Mouse (Mus musculus) hindbrain, embryonic 12.5 days (tissue): Measurements from ENCODE around the gene Rnd1. TPM values are rescaled to one million over a fixed set of nuclear protein-coding genes. Genes with fewer than 3 reads are reported as not detected.

Source experiments
- ATAC-seq: fragments of 200-750 bp; cut with Nextera tagmentation; 2 replicates; pipeline ENCODE4 v1.8.0; 2017; ENCODE audit warnings: moderate TSS enrichment; ENCODE audit not compliant: low FRiP score
- H3K27ac ChIP-seq: fragments of 300-500 bp; sonication (generic); 2 replicates; pipeline ENCODE4 v1.5.1; 2016; ENCODE audit warnings: mild to moderate bottlenecking
- H3K27me3 ChIP-seq: fragments of 300-500 bp; sonication (generic); 2 replicates; pipeline ENCODE4 v1.6.1; 2016; ENCODE audit warnings: mild to moderate bottlenecking
- H3K36me3 ChIP-seq: fragments of 300-500 bp; sonication (generic); 2 replicates; pipeline ENCODE4 v1.6.1; 2016; ENCODE audit warnings: mild to moderate bottlenecking
- H3K4me1 ChIP-seq: fragments of 300-500 bp; sonication (generic); 2 replicates; pipeline ENCODE4 v1.6.1; 2016
- H3K4me2 ChIP-seq: fragments of 300-500 bp; sonication (generic); replicated peaks from 2 replicates; pipeline ENCODE4 v1.6.1; 2016; ENCODE audit warnings: mild to moderate bottlenecking
- H3K4me3 ChIP-seq: fragments of 300-500 bp; sonication (generic); 2 replicates; pipeline ENCODE4 v1.5.1; 2016; ENCODE audit warnings: mild to moderate bottlenecking
- H3K9ac ChIP-seq: fragments of 300-500 bp; sonication (generic); 2 replicates; pipeline ENCODE4 v1.6.1; 2016; ENCODE audit warnings: mild to moderate bottlenecking, moderate library complexity
- H3K9me3 ChIP-seq: fragments of 300-500 bp; sonication (generic); replicated peaks from 2 replicates; pipeline ENCODE4 v1.6.1; 2016; ENCODE audit warnings: mild to moderate bottlenecking
- WGBS: fragments of 180-500 bp; shearing (Covaris S2); methylation state at CpG from one replicate; pipeline ENCODE4 v1.1.7; 2016; 5-methylcytosine and 5-hydroxymethylcytosine counted together
- polyA plus RNA-seq: library from polyadenylated mRNA; unstranded; fragments of >200 nt; fragmentation: Nextera tagmentation; extraction: Ambion mirVana; gene quantifications from 2 replicates; pipeline ENCODE4 v1.2.1, GENCODE M21; 2016

Gene Rnd1
- polyA plus RNA-seq, 1 experiment from 2014 or later = 6.5 TPM

DNA sequence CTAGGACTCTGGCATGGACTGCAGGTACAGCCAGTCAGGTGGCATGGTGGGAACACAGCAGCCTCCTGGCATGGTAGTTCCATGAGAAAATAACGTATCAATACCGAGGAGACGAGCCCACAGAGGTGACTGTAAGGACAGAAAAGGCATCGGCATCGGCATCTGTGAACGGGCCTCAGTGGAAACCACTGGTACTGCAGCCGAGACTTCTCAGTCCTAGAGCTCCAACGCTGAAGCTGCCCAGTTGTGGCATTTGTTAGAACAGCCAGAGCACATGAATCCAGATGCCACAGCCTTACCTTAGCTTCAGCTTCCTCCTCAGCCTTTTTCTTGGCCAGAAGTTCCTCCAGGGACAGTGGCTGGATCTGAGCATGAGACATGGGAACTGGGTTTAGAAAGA, 25.1 kb downstream of the Rnd1 start:
- no peaks in the 10 kb centered on the region for H3K9me3 ChIP-seq
- H3K27me3 ChIP-seq = no peaks in the 10 kb centered on the region
- 93% methylated on average over 8 of the region's 8 CpGs for WGBS

DNA sequence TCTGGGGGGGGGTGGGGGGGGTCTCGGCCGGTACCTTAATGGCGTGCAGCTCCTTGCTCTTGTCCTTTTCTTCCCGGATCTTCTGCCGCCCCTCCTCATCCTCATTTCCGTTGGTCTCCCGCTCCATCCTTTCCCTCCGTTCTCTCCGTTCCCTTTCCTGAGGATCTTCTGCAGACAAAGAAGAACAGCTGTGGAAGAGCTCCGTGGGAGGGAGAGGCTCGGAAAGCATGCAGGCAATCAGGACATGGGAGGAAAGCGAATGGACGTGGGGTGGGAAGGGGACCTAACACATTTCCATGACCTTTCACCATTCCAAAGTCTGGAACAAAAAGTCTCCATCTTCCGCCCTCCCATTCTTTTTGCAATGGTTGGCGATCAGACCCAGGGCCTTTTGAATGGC, 25.8 kb downstream of the Rnd1 start:
- H3K36me3 ChIP-seq = peaks cover 96% of the 10 kb centered on the region
- no peak overlapping the region for H3K4me3 ChIP-seq
- 94% methylated on average over 15 of the region's 15 CpGs for WGBS
- no peaks in the 10 kb centered on the region for H3K4me1 ChIP-seq
- no peak overlapping the region for H3K4me2 ChIP-seq
- no peak overlapping the region for H3K27ac ChIP-seq
- H3K9ac ChIP-seq = no peak overlapping the region
- no peak for ATAC-seq
- H3K27me3 ChIP-seq = no peaks in the 10 kb centered on the region
- no peaks in the 10 kb centered on the region for H3K9me3 ChIP-seq

More for the DNA sequence above, 25.1 kb downstream of the Rnd1 start:
- Histone ChIP-seq H3K4me3 (no peak overlapping the region), H3K36me3 (peaks cover 96% of the 10 kb centered on the region), H3K9ac (no peak overlapping the region), H3K27ac (no peak overlapping the region), H3K4me1 (no peaks in the 10 kb centered on the region), H3K4me2 (no peak overlapping the region)
- ATAC-seq = no peak

DNA sequence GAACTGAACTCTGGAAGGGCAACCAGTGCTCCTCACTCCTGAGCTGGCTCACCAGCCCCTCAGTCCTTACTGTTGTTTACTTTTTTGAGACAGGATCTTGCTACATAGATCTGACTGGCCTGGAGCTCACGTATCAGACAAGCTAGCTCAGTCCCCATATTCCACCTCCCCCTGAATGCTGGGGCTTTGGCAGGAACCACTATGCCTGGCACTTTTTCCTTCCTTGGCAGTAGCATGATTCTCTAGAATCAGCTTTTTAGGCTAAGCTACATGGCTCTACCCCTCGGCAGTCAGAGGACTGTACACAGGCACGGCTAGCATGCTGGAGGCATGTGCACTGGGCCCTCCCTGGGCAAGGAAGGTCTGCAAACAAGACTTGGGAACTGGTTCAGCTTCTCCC, 29.2 kb downstream of the Rnd1 start:
- H3K9ac ChIP-seq = no peak overlapping the region
- no peaks in the 10 kb centered on the region for H3K9me3 ChIP-seq
- ATAC-seq = no peak
- no peak overlapping the region for H3K4me2 ChIP-seq
- H3K36me3 ChIP-seq = peaks cover 98% of the 10 kb centered on the region
- WGBS = 99% methylated on average over 3 of the region's 3 CpGs
- H3K4me3 ChIP-seq = no peak overlapping the region
- no peaks in the 10 kb centered on the region for H3K4me1 ChIP-seq
- no peaks in the 10 kb centered on the region for H3K27me3 ChIP-seq
- no peak overlapping the region for H3K27ac ChIP-seq

DNA sequence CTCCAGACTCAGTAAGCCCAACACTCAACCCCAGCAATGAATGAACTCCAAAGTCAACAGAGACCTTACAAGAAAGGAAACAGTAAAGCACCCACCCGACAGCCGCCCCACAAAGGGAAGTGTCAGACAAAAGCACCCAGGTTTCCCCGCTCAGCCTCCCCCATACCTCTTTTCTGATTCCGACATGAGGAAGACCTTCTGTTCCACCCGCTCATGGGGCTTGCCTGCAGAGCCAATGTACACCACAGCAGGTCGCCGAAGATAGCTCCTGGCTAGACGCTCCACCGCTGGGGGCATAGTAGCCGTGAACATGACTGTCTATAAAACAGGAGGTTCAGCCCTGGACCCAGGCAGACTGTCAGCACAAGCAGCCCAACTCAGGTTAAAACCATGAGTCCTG, 30.0 kb downstream of the Rnd1 start:
- H3K4me2 ChIP-seq = no peak overlapping the region
- H3K9ac ChIP-seq = no peak overlapping the region
- peaks cover 98% of the 10 kb centered on the region for H3K36me3 ChIP-seq
- H3K27ac ChIP-seq = no peak overlapping the region
- H3K9me3 ChIP-seq = no peaks in the 10 kb centered on the region
- WGBS = 94% methylated on average over 10 of the region's 10 CpGs
- no peaks in the 10 kb centered on the region for H3K27me3 ChIP-seq
- ATAC-seq = no peak
- no peak overlapping the region for H3K4me3 ChIP-seq
- no peaks in the 10 kb centered on the region for H3K4me1 ChIP-seq

DNA sequence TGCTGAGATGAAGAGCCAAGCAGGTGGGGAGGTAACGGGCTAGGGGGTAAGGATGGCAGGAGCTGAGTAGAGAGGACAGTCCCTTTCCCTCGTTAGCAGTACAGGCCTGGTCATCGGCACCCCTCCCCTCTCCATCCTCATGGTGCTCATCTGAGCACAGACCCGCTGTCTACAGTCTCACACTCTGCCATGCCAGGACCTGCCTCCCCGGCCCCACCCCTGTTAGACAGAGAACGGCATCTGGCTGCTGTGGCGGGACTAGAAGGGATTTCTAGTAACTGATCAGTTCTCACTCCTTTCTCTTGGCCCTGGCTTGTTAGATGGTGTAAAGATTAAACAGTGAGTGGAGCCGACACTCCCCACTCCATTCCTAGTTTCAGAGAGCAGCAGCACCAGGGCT, 30.5 kb downstream of the Rnd1 start:
- H3K4me1 ChIP-seq = no peaks in the 10 kb centered on the region
- 91% methylated on average over 8 of the region's 8 CpGs for whole genome bisulfite sequencing
- H3K9ac ChIP-seq = no peak overlapping the region
- H3K4me2 ChIP-seq = no peak overlapping the region
- H3K27ac ChIP-seq = no peak overlapping the region
- no peak for ATAC-seq
- H3K4me3 ChIP-seq = no peak overlapping the region
- H3K27me3 ChIP-seq = no peaks in the 10 kb centered on the region
- peaks cover 98% of the 10 kb centered on the region for H3K36me3 ChIP-seq
- H3K9me3 ChIP-seq = no peaks in the 10 kb centered on the region

DNA sequence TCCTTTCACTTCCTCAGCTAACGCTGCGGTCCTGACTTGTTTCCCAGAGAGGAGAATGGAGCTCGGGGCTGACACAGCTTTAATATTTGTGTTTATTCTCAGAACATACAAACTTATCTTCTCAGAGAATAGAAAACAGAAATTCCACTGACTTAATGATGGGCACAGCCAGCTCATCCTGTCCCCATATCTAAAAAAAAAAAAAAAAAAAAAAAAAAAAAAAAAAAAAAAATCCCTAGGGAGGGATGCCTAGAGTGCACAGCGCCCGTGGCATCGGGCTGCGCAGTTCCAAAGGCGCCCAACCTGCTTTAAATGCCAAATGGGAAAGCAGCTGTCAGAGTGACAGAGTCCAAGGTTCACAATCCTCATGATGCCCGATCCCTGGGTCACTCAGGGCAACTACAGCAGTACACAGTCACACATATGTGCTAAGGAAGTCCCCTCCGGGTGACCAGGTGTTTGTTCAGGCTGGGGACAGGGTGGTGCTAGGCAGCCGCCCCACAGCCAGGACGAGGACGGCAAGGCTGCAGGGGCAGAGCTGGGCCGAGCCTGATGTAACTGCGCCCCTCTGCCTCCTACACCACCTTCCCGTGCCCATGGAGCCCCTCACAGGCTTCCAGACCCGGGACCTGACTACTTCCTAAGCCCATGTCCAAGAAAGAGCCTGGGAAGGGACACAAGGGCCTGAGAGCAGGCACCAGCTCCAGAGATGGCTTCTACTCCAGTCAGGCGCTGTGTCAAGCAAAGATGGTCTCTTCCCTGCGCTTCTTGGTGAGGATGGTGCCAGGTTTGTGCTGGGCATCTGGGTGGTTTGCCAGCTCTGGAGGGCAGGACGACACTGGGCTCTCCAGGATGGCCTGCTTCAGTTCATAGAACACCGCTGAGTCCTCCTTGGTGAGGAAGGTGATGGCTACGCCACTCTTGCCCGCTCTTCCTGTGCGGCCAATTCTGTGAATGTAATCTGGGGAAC, 31.9 kb downstream of the Rnd1 start:
- Histone ChIP-seq H3K4me1 (no peaks in the 10 kb centered on the region), H3K9me3 (no peaks in the 10 kb centered on the region), H3K36me3 (peaks cover 98% of the 10 kb centered on the region), H3K4me3 (no peak overlapping the region), H3K27ac (0 out of 2 replicates have a peak overlapping the region, but pooled peaks have one; percentile 23), H3K9ac (no peak overlapping the region), H3K4me2 (no peak overlapping the region), H3K27me3 (no peaks in the 10 kb centered on the region)
- no peak for ATAC-seq
- 92% methylated on average over 24 of the region's 24 CpGs for WGBS

DNA sequence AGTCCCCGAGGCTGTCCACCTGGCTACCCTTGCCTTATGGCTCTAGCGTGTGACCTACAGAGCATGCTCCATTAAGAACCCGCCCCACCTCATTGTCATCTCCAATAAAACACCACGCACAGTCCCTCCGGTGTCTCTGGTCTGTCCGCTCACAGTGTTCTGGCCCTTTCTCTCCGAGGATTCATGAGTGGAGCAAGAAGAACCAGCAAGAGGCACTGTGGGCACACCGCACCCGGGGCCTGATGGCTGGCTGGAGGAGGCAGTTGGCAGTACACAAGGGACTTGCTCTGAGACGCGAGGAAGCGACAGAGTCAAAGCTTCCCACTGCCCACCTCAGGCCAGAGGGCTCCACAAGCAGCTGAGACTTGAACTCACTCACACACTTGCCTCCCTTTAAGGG, 32.9 kb downstream of the Rnd1 start:
- no peaks in the 10 kb centered on the region for H3K4me1 ChIP-seq
- no peak overlapping the region for H3K4me2 ChIP-seq
- peaks cover 98% of the 10 kb centered on the region for H3K36me3 ChIP-seq
- H3K9ac ChIP-seq = no peak overlapping the region
- no peak overlapping the region for H3K4me3 ChIP-seq
- 85% methylated on average over 12 of the region's 12 CpGs for WGBS
- no peaks in the 10 kb centered on the region for H3K27me3 ChIP-seq
- H3K27ac ChIP-seq = 0 out of 2 replicates have a peak overlapping the region, but pooled peaks have one; percentile 13
- H3K9me3 ChIP-seq = no peaks in the 10 kb centered on the region
- ATAC-seq = no peak

DNA sequence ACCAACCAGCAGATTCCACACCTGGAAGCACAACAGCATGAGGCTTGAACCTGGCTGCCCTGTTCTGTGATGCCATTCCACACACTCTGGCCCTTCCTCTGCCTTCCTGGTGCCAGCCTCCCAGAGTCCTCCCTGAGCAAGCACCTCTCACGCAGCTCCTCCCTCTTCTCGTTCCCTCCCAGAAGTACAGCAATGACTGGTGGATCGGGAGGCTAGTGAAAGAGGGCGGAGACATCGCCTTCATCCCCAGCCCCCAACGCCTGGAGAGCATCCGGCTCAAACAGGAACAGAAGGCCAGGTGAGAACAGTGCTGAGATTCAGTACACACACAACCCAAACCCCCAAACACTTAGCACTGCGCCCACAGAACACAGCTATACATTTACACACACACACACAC, 37.1 kb downstream of the Rnd1 start:
- peaks cover 60% of the 10 kb centered on the region for H3K36me3 ChIP-seq
- H3K4me3 ChIP-seq = no peak overlapping the region
- no peak overlapping the region for H3K9ac ChIP-seq
- 28% methylated on average over 7 of the region's 8 CpGs for WGBS
- H3K27ac ChIP-seq = no peak overlapping the region
- H3K9me3 ChIP-seq = no peaks in the 10 kb centered on the region
- peaks cover 25% of the 10 kb centered on the region for H3K4me1 ChIP-seq
- ATAC-seq = no peak
- H3K27me3 ChIP-seq = no peaks in the 10 kb centered on the region
- no peak overlapping the region for H3K4me2 ChIP-seq

DNA sequence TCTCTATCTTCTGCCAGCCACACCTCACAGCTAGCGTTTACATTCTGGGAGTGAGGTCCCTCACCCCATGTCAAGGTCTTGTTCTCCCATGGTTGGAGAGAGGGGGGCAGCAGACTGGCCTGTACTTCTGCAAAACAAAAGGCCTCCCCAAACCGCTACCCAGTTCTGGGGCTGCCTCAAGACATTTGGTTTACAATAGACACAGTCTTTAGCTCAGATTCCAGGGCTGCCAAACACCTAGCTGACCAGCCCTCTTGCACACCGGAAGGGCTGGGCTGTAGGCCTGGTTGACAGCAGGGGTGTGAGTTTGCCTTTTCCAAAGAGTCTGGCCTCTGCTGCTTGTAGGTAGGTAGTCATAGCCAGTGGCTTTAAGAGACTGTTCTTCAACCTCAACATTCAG, 40.1 kb downstream of the Rnd1 start:
- Histone ChIP-seq H3K4me3 (peak overlapping the region; percentile 83; the same call in 1 of the 2 replicates), H3K9me3 (no peaks in the 10 kb centered on the region), H3K9ac (peak overlapping the region; percentile 94; the same call in 1 of the 2 replicates), H3K27me3 (peaks cover 18% of the 10 kb centered on the region; the same call in 1 of the 2 replicates), H3K36me3 (peaks cover 32% of the 10 kb centered on the region), H3K4me2 (peak overlapping the region; percentile 88), H3K4me1 (peaks cover 46% of the 10 kb centered on the region), H3K27ac (no peak overlapping the region)
- ATAC-seq = no peak
- WGBS = 32% methylated on average over 3 of the region's 3 CpGs

DNA sequence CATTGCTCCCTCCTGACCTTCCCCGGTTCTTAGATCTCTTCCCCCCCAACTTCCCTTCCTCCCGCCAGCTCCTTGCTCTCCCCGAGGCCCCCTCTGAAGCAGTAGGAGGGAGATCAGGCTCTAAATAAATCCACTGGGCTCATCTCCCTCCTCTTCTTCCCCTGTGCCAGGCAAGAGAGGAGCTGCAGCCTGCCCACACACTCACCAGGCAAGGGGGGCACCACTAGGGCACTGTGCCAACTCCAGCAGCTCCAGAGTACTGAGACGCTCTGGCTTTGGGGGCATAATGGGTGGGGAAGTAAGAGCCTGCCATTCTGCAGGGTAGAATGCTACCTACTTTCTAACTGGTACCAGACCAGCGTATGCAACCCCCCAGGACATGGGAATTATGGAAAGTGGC, 40.7 kb downstream of the Rnd1 start:
- 49% methylated on average over 5 of the region's 5 CpGs for WGBS
- ATAC-seq = no peak
- H3K4me1 ChIP-seq = peaks cover 52% of the 10 kb centered on the region
- peaks cover 20% of the 10 kb centered on the region for H3K27me3 ChIP-seq
- peak overlapping the region; percentile 88 for H3K4me2 ChIP-seq
- H3K4me3 ChIP-seq = peak overlapping the region; percentile 83
- no peak overlapping the region for H3K27ac ChIP-seq
- no peaks in the 10 kb centered on the region for H3K9me3 ChIP-seq
- H3K9ac ChIP-seq = peak overlapping the region; percentile 94
- peaks cover 26% of the 10 kb centered on the region for H3K36me3 ChIP-seq

DNA sequence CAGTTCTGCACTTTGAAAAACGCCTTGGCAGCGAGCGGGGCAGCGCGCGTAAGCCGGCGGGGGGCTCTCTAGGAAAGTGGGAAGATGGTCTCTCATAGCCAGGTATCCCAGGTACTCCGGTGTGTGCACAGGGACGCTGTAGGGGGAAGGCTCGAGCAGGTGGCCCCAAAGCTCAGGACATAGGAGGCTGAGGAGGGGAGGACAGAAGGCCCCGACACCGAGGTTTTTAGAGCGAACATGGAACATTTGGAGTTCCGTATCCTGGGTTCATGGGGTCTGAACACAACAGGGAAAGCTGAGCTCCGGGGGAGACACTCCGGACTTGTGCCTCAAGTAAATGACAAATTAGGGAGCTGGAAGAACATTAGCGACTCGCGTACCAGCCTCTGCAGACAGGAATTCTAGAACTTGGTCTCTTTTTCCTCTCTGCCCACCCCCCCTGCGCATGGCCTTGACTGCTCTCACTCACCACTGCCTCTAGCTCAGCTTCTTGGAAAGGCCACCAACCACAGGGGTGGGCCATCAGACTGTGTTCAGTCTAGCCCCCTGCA, 41.9 kb downstream of the Rnd1 start:
- WGBS = 1% methylated on average over 21 of the region's 21 CpGs
- peak overlapping the region; percentile 94 for H3K9ac ChIP-seq
- no peaks in the 10 kb centered on the region for H3K9me3 ChIP-seq
- ATAC-seq = peak; percentile 4; the same call in 1 of the 2 replicates
- H3K4me1 ChIP-seq = peaks cover 61% of the 10 kb centered on the region
- H3K27me3 ChIP-seq = peaks cover 31% of the 10 kb centered on the region
- H3K36me3 ChIP-seq = peaks cover 14% of the 10 kb centered on the region
- H3K4me3 ChIP-seq = peak overlapping the region; percentile 83
- H3K27ac ChIP-seq = peak overlapping the region; percentile 99
- peak overlapping the region; percentile 88 for H3K4me2 ChIP-seq

DNA sequence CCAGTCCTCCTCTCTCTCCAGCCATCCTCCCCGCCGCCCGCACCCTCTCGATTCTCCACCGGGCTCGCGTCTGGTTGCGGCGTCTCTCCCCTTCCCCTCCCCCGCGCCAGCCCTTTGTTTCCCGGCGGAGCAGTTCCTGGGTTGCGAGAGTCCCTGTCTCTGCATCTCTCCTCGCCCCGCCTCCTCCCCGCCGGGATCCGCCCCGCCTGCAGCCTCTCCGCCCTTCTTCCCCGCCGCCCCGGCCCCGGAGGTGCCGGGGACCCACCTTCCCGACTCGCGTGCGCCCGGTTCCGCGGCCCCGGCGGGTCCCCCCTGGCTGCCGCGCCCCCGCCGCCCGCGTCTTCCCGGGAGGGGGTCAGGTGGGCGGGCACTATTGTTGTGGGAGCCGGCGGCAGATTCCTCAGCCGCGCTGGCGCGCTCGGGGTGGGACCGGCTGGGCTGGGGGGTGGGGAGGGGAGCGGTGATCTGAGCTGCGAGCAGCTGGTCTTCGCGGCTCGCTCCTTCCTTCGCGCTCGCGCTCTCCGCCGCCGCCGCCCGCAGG, 42.6 kb downstream of the Rnd1 start:
- 2% methylated on average over 51 of the region's 65 CpGs for WGBS
- no peaks in the 10 kb centered on the region for H3K9me3 ChIP-seq
- H3K27me3 ChIP-seq = peaks cover 39% of the 10 kb centered on the region
- H3K4me1 ChIP-seq = peaks cover 66% of the 10 kb centered on the region
- H3K27ac ChIP-seq = peak overlapping the region; percentile 99
- peak overlapping the region; percentile 88 for H3K4me2 ChIP-seq
- peak overlapping the region; percentile 83 for H3K4me3 ChIP-seq
- H3K36me3 ChIP-seq = peaks cover 7% of the 10 kb centered on the region; the same call in 1 of the 2 replicates
- peak overlapping the region; percentile 94 for H3K9ac ChIP-seq
- peak; percentile 77 for ATAC-seq
